Mouse (Mus musculus): Measurements from ENCODE around the gene Kcng1. TPM values are rescaled to one million over a fixed set of nuclear protein-coding genes. Genes with fewer than 3 reads are reported as not detected.

Kcng1 gene
- total and polyA plus RNA-seq, 3 experiments = 0.16 TPM; not detected in 2

- Histone ChIP-seq H3K9ac (ENCODE audit: insufficient read depth, low read depth) (no peak overlapping the region), H3K79me2 (replicated peaks; ENCODE audit: control insufficient read depth, extremely low read depth, insufficient read depth, poor library complexity, severe bottlenecking) (no peaks in the 10 kb centered on the region), H3K27ac (ENCODE audit: insufficient read depth, low read depth) (no peak overlapping the region), H3K9me3 (replicated peaks; ENCODE audit: low read length) (no peaks in the 10 kb centered on the region), H3K27me3 (replicated peaks) (peaks cover 61% of the 10 kb centered on the region), H3K4me1 (ENCODE audit: control insufficient read depth in 1 of 2, insufficient read depth in 2 of 2) (no peaks in the 10 kb centered on the region; a peak in 1 of 4 replicates), H3K4me3 (replicated peaks in 1 of 3; ENCODE audit: low read depth in 2 of 3, low read length in 2 of 3, poor library complexity in 1 of 3) (no peak overlapping the region), H3K36me3 (replicated peaks in 1 of 2; ENCODE audit: control insufficient read depth in 1 of 2, insufficient read depth in 1 of 2, low read length in 1 of 2) (no peaks in the 10 kb centered on the region), H3K4me2 (ENCODE audit: insufficient read depth, low read depth, poor library complexity, severe bottlenecking) (no peak overlapping the region)
- dilution Hi-C loops (cut with MboI; ENCODE audit: extremely low pct_ligation_motif_present, extremely low pct_unique_long_range_greater_than_20kb, low sequenced_read_pairs) = no loop called here
- no peak for DNase-seq (ENCODE audit: extremely low read depth)
- in situ Hi-C loops (cut with MboI; ENCODE audit: low pct_ligation_motif_present, low pct_unique_long_range_greater_than_20kb, low sequenced_read_pairs) = no loop called here
- no peak for TF ChIP-seq BHLHE40 (IDR thresholded peaks at IDR 0.05; ENCODE audit: low read depth, low read length)
- no peak for TF ChIP-seq HCFC1 (IDR thresholded peaks at IDR 0.05; ENCODE audit: low read depth, low read length)
- no peak for TF ChIP-seq CHD1 (IDR thresholded peaks at IDR 0.05; ENCODE audit: low read depth, low read length)
These were observed 33.3 kb upstream of the Kcng1 start for GRCm38 (mm10) chr2:168314646-168315446.

GRCm38 (mm10) chr2:168312504-168312903 lies 31.0 kb upstream of the Kcng1 start:
- no peak overlapping the region for H3K4me2 ChIP-seq (ENCODE audit: insufficient read depth, low read depth, poor library complexity, severe bottlenecking)
- no peaks in the 10 kb centered on the region for H3K9me3 ChIP-seq (replicated peaks; ENCODE audit: low read length)
- peaks cover 57% of the 10 kb centered on the region for H3K27me3 ChIP-seq (replicated peaks)
- no peak overlapping the region for H3K9ac ChIP-seq (ENCODE audit: insufficient read depth, low read depth)
- no peak for DNase-seq (ENCODE audit: extremely low read depth)
- no peak for TF ChIP-seq HCFC1 (IDR thresholded peaks at IDR 0.05; ENCODE audit: low read depth, low read length)
- TF ChIP-seq TCF12 (IDR thresholded peaks at IDR 0.05; ENCODE audit: low read depth, low read length) = no peak
- TF ChIP-seq E2F4 (IDR thresholded peaks at IDR 0.05; ENCODE audit: insufficient replicate concordance, low read depth, low read length) = no peak
- no peak for TF ChIP-seq MXI1 (IDR thresholded peaks at IDR 0.05; ENCODE audit: low read depth, low read length)
- no peak for TF ChIP-seq ZNF384 (IDR thresholded peaks at IDR 0.05; ENCODE audit: low read depth, low read length)
- no peak for TF ChIP-seq PAX5 (IDR thresholded peaks at IDR 0.05; ENCODE audit: low read length)
- TF ChIP-seq MYC (IDR thresholded peaks at IDR 0.05; ENCODE audit: low read depth, low read length) = no peak
- no peak for TF ChIP-seq RAD21 (IDR thresholded peaks at IDR 0.05; ENCODE audit: low read depth, low read length)
- TF ChIP-seq ZC3H11A (IDR thresholded peaks at IDR 0.05; ENCODE audit: low read depth, low read length) = no peak
- no peak for TF ChIP-seq POLR2A (IDR thresholded peaks at IDR 0.05; ENCODE audit: low read depth, low read length)
- TF ChIP-seq UBTF (IDR thresholded peaks at IDR 0.05; ENCODE audit: low read depth, low read length) = no peak
- TF ChIP-seq ZKSCAN1 (IDR thresholded peaks at IDR 0.05; ENCODE audit: borderline replicate concordance, low read depth, low read length) = no peak
- no peak for TF ChIP-seq IRF4 (IDR thresholded peaks at IDR 0.05; ENCODE audit: low read depth, low read length)
- no peak for TF ChIP-seq KAT2A (IDR thresholded peaks at IDR 0.05; ENCODE audit: insufficient replicate concordance, low read length)
- no peak for TF ChIP-seq USF1 (IDR thresholded peaks at IDR 0.05; ENCODE audit: low read depth, low read length)
- no peak for TF ChIP-seq NELFE (IDR thresholded peaks at IDR 0.05; ENCODE audit: low read depth, low read length)
- no peak for TF ChIP-seq CHD1 (IDR thresholded peaks at IDR 0.05; ENCODE audit: low read depth, low read length)
- dilution Hi-C loops (cut with MboI; ENCODE audit: extremely low pct_ligation_motif_present, extremely low pct_unique_long_range_greater_than_20kb, low sequenced_read_pairs) = no loop called here
- H3K27ac ChIP-seq (ENCODE audit: insufficient read depth, low read depth) = no peak overlapping the region
- in situ Hi-C loops (cut with MboI; ENCODE audit: low pct_ligation_motif_present, low pct_unique_long_range_greater_than_20kb, low sequenced_read_pairs) = no loop called here
- no peaks in the 10 kb centered on the region for H3K36me3 ChIP-seq (replicated peaks in 1 of 2; ENCODE audit: control insufficient read depth in 1 of 2, insufficient read depth in 1 of 2, low read length in 1 of 2)
- no peaks in the 10 kb centered on the region; a peak in 1 of 4 replicates for H3K4me1 ChIP-seq (ENCODE audit: control insufficient read depth in 1 of 2, insufficient read depth in 2 of 2)
- no peaks in the 10 kb centered on the region for H3K79me2 ChIP-seq (replicated peaks; ENCODE audit: control insufficient read depth, extremely low read depth, insufficient read depth, poor library complexity, severe bottlenecking)
- no peak overlapping the region for H3K4me3 ChIP-seq (replicated peaks in 1 of 3; ENCODE audit: low read depth in 2 of 3, low read length in 2 of 3, poor library complexity in 1 of 3)

Measured in CH12.LX (cell line).